Mouse (Mus musculus): ENCODE results near the gene Wee1.
"Not testable (repeated sequence)": the region's sequence is repeated elsewhere in the genome, so short reads cannot be mapped to it uniquely, and the experiment has no call there.

The Wee1 gene

DNA sequence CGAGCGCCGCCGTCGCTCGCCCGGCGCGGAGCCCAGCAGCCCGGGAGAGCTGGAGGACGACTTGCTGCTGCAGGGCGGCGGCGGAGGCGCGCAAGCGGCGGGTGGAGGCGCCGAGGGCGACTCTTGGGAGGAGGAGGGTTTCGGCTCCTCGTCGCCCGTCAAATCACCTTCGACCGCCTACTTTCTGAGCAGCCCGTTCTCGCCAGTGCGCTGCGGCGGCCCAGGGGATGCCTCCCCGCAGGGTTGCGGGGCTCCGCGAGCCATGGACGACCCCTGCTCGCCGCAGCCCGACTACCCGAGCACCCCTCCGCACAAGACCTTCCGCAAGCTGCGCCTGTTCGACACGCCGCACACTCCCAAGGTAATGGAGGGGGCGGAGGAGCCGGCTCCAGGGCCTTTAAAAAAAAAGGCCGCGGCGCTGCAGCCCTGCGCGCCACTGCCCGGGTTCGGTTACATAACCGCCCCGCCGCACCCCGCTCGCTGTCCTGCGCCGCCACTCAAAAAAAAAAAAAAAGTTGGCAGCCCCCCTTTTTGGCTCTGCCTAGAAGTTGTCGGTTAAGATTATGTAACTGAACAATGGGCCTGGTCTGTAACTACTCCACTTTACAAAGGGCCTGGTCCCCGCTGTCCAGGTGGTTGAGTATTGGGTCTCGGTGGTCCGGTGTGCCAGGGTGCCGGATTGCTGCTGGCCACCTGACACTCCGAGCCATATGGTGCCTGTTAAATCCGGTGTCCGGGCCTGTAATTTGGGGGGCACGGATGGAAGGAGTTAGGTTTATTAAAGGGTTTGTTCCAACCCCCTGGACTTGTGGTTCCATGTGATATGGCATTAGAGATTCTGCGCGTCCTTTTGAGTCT is 948 bp downstream of the Wee1 start:
- DNase-seq: peak; percentile 77

DNA sequence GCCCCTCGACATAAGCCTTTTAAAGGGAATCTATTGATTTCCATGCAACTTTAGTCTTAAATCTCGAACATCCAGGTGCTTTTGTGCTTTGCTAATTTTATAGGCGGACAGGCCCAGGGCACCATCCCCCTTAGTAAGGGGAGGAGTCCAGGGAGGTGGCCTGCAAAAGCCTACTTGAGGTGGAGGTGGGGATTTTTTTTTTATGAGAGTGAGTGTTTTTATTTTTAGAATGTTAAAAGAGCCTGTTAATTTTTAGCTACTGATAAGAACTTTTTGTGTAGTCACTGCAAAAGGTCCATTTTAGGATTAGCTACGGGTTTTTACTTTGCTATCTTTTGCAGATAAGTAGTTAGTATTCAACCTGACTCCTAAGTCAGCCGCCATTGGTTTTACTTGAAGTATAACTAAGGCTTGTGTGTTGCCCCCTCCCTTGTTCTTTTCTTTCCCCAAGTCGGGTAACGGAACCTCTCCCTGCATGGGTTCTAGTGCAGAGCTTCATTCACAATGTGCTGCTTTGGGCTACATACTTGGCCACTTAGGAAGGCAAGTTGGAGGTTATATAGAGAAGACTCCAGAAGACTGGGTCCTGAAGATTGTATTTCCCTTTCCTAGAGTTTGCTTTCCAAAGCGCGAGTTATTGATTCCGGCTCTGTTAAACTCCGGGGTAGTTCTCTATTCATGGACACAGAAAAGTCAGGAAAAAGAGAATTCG is 2.2 kb downstream of the Wee1 start:
- no peak for DNase-seq

DNA sequence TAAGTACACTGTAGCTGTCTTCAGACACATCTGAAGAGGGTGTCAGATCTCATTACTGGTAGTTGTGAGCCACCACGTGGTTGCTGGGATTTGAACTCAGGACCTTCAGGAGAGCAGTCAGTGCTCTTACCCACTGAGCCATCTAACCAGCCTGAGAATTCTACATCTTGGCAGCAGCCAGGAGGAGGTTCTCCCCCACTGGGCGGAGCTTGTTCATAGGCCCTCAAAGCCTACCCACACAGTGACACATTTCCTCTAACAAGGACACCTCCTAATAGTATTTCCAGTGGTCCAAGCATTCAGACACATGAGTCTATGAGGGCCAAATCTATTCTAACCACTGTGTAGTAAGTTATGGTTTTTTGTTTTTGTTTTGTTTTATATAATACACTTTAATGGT is 6.7 kb downstream of the Wee1 start:
- no peak for DNase-seq

DNA sequence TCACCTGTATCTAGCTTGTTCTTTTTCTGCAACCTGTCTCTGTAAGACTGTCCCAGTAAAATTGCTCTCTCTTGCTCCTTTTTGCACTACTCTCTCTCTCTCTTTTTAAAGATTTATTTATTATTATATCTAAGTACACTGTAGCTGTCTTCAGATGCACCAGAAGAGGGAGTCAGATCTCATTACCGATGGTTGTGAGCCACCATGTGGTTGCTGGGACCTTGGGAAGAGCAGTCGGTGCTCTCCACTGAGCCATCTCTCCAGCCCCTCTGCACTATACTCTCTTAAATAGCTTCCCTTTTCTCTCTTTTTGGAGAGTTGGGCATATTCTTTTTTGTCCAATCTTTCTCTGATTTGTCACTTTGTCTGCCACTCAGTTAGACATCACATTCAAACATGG is 10.4 kb downstream of the Wee1 start:
- not testable (repeated sequence) for DNase-seq

DNA sequence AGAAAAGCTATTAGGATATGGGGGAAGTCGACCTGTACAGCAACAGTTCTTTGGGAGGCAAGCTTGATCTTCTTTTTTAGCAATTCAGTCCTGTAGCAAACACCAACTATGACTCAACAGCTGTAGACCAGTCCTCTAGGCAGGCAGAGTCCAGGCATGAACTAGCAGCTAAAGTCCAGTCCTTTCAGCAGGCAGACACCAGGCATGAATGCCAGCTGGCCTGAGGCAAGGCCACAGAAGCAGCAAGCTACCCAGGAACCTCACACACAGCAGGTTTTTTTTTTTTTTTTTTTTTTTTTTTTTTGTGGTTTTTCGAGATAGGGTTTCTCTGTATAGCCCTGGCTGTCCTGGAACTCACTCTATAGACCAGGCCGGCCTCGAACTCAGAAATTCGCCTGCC is 12.1 kb downstream of the Wee1 start:
- no peak for DNase-seq

DNA sequence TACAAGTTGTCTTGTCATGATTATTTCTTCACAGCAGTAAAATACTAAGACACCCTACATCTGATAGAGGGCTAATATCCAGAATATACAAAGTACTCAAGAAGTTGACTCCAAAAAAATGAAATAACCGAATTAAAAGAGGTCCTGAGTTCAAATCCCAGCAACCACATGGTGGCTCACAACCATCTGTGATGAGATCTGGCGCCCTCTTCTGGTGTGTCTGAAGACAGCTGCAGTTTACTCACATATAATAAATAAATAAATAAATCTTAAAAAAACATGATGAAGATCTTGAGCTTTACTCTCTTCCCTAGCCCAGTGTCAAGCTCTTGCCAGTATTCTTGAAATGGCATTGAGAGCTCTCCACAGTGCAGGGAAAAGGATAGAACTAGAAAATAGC is 16.7 kb downstream of the Wee1 start:
- no peak for DNase-seq

DNA sequence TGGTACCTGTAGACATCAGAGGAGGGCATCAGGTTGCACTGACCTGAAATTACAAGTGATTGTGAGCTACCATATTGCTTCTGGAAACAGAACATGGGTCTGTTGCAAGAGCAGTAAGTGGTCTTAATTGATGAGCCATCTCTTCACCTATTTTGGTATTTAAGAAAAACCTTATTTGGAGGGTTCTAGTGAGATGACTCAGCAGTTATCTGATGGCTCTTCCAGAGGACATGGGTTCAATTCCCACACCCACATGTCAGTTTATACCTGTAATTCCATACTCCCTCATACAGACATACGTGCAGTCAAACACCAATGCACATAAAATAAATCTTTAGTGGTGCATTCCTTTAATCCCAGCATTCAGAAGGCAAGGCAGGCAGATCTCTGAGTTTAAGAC is 22.0 kb downstream of the Wee1 start:
- DNase-seq: no peak

DNA sequence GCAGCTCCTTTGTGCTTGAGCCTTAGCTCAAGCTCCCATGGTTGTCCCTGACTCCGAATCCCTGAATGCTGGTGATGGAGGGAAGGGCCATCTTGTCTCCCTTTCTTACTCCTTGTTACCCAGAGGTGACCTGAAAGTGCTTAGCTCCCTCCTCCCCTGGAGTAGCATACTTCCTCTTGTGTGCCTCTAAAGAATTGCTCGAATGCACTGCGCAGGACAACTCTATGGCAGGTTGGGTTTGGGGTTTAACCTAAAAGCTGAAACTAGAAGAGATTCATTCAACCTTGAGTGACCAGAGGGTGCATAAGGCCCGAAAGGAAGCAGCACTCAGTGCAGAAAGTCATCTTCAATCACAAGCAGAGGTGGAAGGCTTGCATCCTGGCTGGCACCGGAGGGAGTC is 31.0 kb downstream of the Wee1 start:
- no peak for DNase-seq

DNA sequence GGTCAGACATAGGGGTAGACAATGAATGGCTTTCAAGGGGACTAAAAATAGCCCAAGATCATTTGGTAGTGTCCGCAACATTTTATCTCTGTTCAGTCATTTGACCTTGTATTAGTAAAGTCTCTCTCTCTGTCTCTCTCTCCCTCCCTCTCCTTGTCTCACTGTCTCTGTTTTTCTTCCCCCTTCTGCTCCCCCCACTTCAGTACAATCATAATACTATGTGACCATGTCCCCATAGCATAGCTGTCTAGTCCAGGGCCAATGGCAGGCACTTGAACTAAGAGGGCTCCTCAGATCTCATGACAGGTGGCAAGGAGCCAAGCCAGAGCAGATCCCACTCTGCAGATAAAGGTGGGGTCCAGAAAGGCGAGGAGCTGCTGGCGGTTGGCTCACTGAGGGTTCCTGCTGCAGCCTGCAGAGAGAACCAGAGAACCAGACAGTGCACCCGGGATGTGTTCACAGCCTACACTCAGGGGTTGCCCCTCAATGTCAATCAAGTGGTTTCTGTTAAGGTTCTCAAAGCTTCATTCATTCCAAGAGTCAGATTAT is 34.9 kb downstream of the Wee1 start:
- peak; percentile 62 for DNase-seq

DNA sequence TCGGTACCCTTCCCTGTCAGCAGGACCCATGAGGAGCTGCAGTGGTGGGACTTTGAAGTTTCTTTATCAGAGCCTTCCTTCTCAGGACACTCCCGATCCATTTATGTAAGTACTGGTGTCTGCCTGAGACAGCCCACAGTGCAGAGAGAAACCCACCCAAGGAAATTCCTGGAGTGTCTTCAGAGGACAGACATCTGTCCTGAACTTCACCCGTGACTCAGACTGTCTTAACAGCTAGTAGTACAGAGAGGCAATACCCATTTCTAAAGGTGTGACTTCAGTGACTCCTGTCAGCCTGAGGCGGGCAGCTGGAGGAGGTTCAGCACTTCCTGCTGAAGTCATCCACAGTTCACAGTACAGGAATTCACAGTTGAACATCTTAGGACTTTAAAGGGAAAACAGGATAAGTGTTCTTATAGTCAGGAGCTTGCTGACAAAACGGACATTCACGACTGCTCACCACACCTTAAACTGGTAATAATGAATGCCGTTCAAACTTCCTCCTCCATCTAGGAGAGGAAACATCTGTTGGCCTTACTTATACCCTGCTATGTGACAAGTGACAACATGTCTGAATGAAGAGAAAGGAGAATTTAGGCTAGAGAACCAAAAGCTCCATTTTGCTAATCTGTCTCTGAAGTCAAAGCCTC is 35.5 kb downstream of the Wee1 start:
- peak; percentile 46 for DNase-seq

DNA sequence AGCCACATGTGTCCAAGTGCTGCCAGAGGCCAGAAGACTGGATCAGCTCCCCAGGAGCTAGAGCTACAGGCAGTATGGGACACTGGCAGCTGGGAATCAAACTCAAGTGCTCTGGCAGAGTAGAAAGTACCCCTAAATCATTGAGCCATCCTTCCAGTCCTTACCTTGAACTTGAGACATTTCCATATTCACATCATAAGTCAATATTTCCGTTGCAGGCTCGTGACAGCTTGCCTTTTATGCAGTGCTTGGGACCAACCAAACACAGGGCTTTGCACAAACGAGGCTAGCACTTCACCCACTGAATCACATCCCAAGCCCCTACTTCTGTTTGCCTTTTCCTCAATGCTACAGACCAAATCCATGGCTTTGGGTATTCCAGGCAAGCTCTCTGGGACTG is 36.2 kb downstream of the Wee1 start:
- no peak for DNase-seq

DNA sequence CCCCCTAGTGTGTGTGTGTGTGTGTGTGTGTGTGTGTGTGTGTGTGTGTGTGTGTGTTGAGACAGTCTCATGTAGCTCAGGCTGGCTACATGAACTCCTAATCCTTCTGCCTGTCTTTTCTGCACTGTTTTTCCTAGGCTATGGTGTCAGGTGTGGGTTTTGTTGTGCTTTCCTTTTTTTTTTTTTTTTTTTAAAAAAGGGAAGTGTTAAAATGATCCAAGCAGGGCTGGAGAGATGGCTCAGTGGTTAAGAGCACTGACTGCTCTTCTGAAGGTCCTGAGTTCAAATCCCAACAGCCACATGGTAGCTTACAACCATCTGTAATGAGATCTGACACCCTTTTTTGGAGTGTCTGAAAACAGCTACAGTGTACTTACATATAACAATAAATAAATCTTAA is 38.3 kb downstream of the Wee1 start:
- DNase-seq: not testable (repeated sequence)

DNA sequence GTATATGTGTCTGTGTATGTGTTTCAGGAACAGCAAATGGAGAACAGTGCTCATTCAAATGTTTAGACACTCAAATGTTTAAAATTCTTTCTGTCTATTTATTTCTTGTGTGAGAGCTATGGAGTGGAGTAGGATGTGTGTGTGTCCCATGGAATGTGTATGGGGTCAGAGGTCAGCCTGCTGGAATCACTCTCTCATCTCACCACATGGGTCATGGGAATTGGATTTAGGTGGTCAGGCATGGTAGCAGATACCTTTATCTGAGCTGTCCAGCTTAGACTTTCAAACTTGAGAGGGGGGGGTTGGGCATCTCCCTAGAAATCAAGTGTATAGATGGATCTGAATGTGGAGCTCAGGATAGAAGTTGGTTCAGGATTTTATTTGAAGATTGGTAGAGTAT is 38.8 kb downstream of the Wee1 start:
- no peak for DNase-seq

DNA sequence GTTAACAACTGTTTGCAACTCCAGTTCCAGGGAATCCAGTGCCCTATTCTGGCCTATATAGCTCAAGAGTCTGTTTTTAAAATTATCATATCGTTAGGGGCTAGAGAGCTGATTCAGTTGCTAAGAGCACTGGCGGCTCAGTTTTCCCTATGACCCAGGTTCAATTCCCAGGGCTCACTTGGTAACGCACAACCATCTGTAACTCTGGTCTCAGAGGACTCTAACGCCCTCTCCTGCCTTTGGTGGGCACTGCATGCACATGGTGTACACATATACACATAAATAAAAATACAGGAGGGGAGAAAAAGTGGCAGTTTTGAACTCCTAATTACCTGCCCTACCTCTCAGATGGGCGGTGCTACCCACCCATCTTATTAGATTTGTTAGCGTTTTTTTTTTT is 41.2 kb downstream of the Wee1 start:
- peak; percentile 19 for DNase-seq

DNA sequence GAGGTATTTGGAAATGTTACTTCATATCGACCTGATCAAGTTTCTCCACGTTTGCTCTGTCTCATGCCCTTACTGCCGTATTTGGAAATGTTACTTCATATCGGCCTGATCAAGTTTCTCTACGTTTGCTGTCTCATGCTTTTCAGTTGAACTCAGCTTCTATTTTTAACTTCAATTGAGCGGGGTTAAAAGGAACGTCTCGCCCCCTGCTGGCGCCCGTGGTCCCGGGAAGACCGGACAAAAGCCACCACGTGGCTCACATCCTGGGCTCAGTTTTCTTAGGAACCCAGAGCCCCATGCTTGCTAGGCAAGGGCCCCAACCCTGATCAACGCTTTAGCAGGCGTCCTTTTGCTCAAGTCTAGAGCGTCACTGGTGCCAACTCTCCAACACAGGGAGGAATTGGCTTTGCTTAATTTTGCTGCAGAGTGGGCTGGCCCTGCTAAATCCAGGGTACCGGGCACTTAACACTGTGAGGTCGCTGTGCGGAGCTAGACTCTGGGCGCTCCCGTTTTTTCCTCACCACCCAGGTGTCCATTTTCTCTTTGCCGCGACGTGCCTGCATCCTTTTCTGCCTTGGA is 42.3 kb downstream of the Wee1 start:
- DNase-seq: peak; percentile 94

DNA sequence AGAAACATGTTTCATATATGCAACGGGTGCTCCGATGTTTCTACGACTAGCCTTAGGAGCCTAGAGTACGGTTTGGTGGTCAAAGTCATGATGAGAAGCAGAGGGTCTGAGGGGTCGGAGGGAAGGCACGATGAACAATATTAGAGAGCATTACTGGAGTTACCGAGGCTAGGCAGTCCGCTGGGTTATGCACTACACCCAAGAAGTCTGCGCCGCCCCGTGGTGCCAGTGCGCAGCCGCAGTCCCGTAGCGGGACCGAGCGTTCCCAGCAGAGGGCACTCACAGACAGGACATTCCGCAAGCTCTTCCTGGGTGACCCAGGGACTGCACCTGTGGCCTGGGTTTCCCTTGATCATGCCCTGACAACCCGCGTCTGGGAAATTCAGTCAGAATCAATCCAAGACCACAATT is 42.9 kb downstream of the Wee1 start:
- DNase-seq: peak; percentile 95

DNA sequence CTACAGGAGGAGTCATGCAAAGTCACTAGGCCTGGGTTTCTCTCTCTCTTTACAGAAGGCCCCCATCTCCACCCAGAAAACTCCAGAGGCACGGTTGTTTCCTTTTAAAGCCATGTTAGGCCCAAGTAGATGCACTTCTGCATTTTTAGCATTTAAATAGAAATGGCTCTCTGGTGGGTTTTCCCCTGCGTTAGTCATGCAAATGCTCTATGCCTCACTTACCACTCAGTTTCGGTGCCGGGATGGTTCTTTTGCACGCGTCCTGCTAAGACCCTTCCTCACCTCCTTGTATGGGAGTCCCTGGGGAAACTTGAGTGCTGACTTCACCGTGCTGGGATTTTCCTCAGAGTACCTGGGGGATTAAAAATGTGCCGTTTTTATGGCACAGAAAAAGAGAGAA is 44.4 kb downstream of the Wee1 start:
- DNase-seq: no peak

DNA sequence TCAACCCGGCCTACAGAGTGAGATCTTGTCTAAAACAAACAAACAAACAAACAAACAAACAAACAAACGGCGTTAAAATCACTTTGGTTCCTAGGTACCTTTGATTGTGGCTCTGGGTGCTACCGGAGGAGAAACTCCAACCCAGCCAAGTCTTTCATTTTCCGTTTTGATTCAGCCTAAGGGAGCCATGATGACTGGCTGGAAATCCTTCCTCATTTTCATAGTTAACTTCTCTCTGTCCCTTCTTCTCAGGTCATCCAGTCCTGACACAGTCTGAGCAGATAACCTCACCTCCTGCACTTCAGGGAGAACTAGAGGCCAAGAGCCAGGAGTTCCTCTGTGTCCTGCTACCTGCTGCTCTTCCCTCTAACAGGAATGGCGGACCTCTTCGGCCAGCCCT is 57.4 kb downstream of the Wee1 start:
- DNase-seq: no peak

DNA sequence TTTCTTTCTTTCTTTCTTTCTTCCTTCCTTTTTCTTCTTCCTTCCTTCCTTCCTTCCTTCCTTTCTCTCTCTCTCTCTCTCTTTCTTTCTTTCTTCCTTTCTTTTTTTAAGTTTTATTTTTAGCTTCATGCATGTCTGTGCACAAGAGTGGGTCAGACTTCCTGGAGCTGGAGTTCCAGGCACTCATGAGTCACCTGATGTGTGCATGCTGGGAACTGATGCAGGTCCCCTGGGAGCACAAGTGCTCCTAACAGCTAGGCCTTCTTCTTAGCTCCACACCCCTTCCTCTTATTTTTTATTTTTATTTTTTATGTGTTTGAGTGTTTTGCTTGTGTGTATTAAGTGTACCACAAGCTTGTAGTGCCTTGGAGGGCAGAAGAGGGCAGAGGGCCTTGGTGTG is 58.8 kb downstream of the Wee1 start:
- DNase-seq: no peak

DNA sequence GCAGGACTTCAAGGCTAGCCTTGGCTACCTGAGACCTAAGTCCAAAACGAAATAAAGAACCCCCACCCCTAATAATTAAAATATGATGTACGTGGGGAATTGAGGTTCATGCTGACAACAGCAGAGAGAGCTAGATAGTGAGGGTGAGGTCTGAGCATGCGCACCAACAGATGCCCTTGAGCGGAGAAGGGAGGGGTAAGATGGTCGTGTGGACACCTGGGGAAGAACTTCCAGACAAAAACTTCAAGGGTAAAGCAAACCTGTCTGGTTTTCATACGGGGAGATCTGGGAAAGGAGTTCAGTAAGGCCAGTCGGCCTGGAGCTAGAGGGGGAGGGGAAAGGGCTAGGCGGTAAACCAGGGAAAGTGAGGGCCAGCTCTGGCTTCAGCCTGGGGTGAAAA is 59.6 kb downstream of the Wee1 start:
- no peak for DNase-seq

DNA sequence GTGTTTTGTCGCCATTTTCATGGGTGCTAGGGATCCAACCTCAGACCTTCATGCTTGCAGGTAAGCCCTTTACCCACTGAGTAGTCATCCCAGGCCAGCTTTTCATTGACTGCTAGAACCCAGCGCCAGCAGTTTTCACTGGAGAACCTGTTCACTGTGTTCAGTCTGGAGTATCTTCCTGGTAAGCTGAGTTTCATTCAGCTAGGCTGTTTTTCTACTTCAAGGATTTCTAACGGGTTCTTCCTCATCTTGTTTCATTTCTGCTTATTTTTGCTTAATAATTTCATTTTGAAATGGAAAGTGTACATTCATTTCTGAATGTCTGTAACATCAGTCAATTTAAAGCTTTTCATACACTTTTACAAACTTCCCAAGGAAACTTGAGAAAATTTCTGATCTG is 62.8 kb downstream of the Wee1 start:
- no peak for DNase-seq

DNA sequence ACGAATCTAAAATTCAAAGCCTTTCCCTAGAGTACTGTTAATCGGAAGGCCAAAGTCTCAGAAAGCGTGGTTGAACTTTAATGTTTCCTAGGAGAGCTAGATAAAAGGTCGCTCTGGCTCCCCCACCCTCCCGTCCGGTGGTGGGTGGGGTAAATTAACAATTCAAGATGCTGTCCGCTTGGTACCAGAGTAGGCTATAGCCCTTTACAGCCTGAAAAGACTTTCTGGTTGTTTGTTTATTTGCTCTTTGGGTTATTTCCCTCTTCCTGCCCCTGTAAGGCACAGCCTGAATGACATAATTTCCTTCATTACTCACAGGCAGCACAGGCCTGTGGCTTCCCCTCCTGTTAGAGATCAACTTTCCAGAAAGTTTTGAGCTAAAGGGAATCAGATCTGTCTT is 68.1 kb downstream of the Wee1 start:
- peak; percentile 42 for DNase-seq
